Mouse (Mus musculus) cerebral cortex, adult 2 months (tissue): ENCODE measurements around the gene Steap3.

ENCODE experiments used
- WGBS: fragments of 180-500 bp; shearing (Covaris S2); methylation state at CpG from one replicate; pipeline ENCODE4 v1.1.7; 2018; 5-methylcytosine and 5-hydroxymethylcytosine counted together

The Steap3 gene

GRCm38 (mm10) chr1:120272605-120273004 is at the start of gene Steap3:
TSS of gene Steap3 (minus strand) at chr1:120272705.
- WGBS, result 96% methylated on average over 5 of the region's 5 CpGs

DNA sequence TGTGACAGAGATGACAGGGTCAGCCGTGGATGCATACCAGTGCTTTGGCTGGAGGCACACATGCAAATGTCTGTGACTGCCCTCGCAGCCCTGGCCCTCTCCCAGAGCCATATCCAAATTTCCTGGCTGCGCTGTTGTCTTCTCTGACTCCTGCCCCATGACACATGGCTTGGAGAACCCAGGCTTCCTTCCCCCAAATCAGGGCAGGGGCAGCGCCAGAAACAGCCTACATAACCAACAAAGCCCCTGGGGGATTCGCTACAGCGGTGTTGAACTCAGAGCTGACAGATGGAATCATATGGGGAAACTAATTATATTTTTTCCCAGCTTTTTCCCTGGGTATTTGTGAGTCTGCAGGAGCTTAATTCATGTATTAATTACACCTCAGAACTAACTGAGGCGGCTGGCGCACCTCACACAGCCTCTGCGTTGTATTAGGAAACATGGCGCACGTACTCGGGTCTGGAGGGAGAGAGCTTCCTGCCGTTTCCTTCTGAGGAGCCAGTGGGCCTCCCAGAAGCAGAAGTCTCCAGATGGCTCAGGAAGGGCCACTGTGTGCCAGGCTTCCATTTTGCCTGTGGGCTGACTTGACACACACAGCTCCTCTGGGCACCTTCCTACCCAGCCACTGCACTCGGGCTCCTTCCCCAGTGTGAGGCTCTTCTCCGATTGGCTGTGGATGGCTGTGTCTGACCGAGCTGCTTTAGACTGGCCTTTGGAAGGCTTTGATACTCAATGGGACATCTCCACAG is 48.9 kb upstream of the Steap3 start:
- WGBS, result 77% methylated on average over 16 of the region's 16 CpGs

GRCm38 (mm10) chr1:120305801-120306200 is 33.3 kb upstream of the Steap3 start:
- WGBS, result 50% methylated on average over 2 of the region's 2 CpGs

DNA sequence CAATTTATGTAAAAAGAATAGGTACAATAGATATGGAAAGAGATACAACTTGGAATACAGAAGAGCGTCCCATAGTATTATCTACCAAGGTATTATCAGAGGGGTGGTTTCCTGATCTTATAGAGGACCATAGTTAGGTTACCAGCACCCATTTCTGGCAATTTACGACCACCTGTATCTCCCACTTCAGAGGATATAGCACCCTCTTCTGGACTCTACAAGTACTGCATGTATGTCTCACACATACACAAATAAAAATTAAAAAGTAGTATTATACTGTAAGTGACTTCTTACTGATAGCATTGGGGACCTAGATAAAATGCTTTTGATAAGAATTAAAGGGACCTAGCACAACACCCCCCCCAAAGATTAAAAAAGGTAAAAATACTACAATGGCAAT is 24.4 kb upstream of the Steap3 start:
- 90% methylated on average over 2 of the region's 2 CpGs for WGBS

- 74% methylated on average over 1 of the region's 1 CpGs for WGBS
These were observed 21.3 kb upstream of the Steap3 start for GRCm38 (mm10) chr1:120293803-120294202.

DNA sequence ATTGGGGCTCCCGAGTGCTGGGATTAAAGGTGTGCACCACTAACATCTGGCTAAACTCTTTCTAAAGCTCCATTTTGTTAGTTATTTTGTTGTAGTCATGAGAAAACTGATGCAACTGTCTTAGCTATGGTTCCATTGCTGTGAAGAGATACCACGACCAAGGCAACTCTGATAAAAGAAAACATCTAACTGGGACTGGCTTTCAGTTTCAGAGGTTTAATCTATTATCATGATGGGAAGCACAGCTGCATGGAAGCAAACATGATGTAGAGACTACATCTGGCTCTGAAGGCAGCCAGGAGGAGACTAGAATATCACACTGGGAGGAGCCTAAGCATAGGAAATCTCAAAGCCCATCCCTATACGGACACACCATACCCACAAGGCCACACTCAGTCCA is 19.2 kb upstream of the Steap3 start:
- 95% methylated on average over 3 of the region's 3 CpGs for WGBS

- WGBS, result 72% methylated on average over 2 of the region's 2 CpGs
These were observed 17.3 kb upstream of the Steap3 start for GRCm38 (mm10) chr1:120289843-120290242.

DNA sequence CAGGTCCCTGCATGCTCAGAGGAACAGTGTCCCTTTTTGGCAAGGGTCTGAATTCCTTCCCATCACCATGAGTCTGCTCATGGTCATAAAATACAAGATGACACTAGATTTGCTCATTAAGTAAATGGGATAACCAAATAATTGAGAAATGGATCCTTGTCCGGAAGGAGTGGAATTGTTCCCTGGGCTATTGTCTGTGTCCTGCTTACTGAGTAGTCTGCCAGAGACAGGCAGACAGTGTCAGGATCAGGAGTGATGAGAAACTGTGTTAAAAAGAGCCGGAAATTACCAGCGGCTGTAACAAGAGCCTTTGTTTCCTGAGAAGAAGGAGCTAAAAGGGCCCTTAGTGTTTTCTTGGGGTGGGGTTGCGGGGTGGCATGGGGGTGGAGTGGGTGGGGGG is 15.2 kb upstream of the Steap3 start:
- 63% methylated on average over 4 of the region's 4 CpGs for WGBS

GRCm38 (mm10) chr1:120276058-120276457 is 3.6 kb upstream of the Steap3 start:
- 85% methylated on average over 1 of the region's 1 CpGs for WGBS

DNA sequence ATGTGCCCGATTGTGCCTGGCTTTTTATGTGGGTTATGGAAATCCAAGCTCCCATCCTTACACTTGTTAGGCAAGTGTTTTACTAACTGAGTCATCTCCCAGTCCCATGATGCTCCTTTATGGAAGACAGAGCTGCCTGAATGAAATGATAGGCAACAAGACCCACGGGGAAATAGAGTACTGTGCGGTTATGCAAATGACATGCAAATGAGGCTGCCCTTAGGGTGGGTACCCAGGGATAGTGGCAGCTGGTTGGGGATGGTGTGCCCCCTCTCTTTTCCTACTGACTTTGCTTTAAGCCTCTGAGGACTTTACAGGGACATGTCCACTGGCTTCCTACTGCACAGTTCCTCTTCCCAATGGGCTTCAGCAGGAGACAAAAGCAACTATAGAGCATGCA is 2.7 kb upstream of the Steap3 start:
- 60% methylated on average over 3 of the region's 3 CpGs for WGBS

DNA sequence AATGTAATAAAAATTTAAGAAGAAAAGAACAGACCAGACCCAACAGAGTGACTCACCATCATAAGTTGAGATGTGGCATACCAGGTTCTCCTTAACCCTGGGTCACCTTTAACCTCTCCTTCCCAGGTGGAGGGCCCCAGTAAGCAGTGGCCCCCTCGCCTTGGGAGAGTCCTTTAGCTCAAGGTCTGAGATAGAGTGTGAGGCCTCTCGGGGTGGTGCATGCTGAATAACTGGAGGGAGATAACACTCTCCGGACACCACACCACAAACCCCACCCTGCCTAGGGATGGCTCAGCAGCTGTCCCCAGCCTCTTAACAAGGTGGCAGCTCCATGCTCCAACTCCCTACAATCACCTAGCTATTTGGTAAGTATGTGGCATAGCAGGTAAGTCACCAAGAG is 1.6 kb downstream of the Steap3 start:
- 96% methylated on average over 3 of the region's 3 CpGs for WGBS

- 78% methylated on average over 7 of the region's 7 CpGs for WGBS
These were observed 2.4 kb downstream of the Steap3 start for GRCm38 (mm10) chr1:120270115-120270514.

DNA sequence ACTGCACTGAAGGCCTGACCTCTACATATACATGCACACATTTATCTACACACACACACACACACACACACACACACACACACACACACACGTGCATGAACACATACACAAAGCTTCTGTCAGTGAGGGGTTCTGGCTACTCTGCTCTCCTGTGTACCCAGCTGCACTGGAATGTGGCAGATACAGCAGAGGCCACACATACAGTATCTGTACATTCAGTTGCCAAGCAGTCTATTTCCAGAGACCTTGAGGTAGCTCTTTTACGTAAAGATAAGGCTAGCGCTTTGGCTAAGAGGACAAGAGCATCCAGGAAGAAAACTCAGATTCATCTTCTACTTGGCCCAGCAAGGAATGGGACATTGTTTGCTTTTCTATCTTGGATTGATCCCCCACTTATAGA is 4.9 kb downstream of the Steap3 start:
- WGBS, result 89% methylated on average over 3 of the region's 3 CpGs

- 85% methylated on average over 4 of the region's 4 CpGs for WGBS
These were observed 6.0 kb downstream of the Steap3 start for GRCm38 (mm10) chr1:120266460-120266859.

- WGBS, result 2% methylated on average over 40 of the region's 40 CpGs
These were observed 7.4 kb downstream of the Steap3 start for GRCm38 (mm10) chr1:120264861-120265686.

- 88% methylated on average over 4 of the region's 4 CpGs for WGBS
These were observed 9.3 kb downstream of the Steap3 start for GRCm38 (mm10) chr1:120263226-120263625.

- 95% methylated on average over 5 of the region's 5 CpGs for WGBS
These were observed 11.3 kb downstream of the Steap3 start for GRCm38 (mm10) chr1:120261166-120261565.

GRCm38 (mm10) chr1:120259249-120259648 is 13.3 kb downstream of the Steap3 start:
- WGBS, result 89% methylated on average over 7 of the region's 7 CpGs

DNA sequence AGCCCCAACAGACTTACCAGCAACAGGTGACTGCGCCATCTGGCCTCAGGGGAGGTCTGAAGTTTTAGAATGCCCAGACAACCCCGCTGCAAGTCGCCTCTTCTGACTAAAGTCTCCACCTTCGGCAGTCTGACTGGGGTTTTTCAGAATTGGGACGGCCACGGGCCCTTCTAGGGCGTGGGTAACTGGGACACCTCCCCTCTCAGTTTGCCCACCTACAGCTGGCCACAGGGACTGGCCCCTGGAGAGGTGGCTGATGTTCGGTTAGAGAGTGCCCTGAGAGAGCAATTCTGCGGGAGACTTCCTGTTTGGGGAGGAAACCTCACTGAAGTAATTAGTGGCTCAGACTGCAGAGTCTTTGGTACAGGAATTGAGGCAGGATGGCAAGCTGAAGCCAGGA is 13.8 kb downstream of the Steap3 start:
- WGBS, result 66% methylated on average over 9 of the region's 9 CpGs

- WGBS, result 75% methylated on average over 8 of the region's 8 CpGs
These were observed 14.3 kb downstream of the Steap3 start for GRCm38 (mm10) chr1:120258245-120258644.

GRCm38 (mm10) chr1:120253751-120254150 is 18.8 kb downstream of the Steap3 start:
- WGBS, result 78% methylated on average over 6 of the region's 6 CpGs

DNA sequence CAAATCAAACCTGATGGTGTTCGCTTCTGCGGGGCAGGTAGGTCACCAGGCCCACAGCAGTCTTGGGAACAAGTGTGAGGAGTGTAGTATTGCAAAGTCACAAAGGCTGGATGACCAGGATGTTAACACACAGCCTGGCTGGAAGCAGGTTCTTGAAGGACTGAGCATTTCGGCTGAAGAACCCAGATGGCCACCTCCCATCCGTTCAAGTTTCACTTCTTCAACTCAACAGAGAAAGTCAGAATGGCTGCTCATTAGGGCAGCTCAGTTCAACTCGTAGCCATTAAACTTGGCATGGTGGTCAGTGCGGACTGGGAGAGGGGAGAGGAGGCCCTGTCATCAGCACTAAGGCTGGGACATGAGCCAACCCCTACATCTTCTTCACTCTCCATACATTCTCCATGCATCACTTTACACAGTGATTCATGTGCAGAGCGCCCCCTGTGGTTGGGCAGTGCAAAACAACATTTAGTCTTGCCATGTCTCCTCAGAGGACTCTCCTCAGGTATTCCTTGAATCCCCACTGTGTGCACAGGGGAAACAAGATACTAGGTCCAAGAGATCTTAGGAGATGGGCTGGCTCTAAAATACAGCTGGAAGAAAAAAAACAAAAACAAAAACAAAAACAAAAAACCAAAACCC is 19.9 kb downstream of the Steap3 start:
- WGBS, result 91% methylated on average over 7 of the region's 7 CpGs

GRCm38 (mm10) chr1:120251193-120251592 is 21.3 kb downstream of the Steap3 start:
- 88% methylated on average over 1 of the region's 1 CpGs for WGBS
